Mouse (Mus musculus): ENCODE results near the gene Olfr362. TPM values are rescaled to one million over a fixed set of nuclear protein-coding genes. Genes with fewer than 3 reads are reported as not detected.
"Not testable (repeated sequence)": the region's sequence is repeated elsewhere in the genome, so short reads cannot be mapped to it uniquely, and the experiment has no call there.

Olfr362 gene
- not detected for total RNA-seq (2021)
- long read RNA-seq, experiment 1 = 0 reads
- long read RNA-seq, experiment 2 = 0 reads

- DNase-seq (ENCODE audit: low spot score in 2 of 2) = no peak
These were observed at the start of gene Olfr362 for GRCm38 (mm10) chr2:37117810-37118209. TSS of gene Olfr362 (minus strand) at chr2:37117910.

DNA sequence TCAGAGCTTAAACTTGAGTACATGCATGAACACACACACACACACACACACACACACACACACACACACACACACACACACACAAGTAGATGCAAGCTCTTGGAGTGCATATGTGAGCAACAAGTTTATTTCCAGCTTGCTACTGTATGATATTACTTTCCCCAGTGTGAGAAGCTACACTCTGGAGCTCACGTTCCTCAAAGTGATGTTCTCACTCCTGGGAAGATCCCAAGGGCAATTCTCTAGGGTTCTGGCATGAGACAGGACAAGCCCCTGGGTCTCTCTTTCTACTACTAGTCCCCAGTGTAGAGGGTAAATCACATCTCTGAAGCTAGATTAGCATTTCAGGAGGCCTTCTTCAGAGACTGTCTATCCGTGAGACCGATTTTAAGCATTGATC, 21.3 kb upstream of the Olfr362 start, which contains the start of gene Olfr364-ps1:
Gene Olfr364-ps1, plus strand, starts transcription at position 301 of the 400 bp plus-strand sequence.
- DNase-seq (ENCODE audit: low spot score in 2 of 2) = no peak

DNA sequence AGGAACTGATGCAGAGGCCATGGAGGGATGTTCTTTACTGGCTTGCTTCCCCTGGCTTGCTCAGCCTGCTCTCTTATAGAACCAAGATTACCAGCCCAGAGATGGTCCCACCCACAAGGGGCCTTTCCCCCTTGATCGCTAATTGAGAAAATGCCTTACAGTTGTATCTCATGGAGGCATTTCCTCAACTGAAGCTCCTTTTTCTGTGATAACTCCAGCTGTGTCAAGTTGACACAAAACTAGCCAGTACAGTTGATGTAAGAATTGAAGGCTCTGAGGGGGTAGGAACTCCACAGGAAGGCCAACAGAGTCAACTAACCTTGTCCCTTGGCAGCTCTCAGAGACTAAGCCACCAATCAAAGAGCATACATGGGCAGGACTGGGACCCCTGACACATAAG, 28.5 kb downstream of the Olfr362 start, which contains the start of gene Olfr361:
Gene Olfr361, minus strand, starts transcription at position 101 of the 400 bp plus-strand sequence.
- DNase-seq (ENCODE audit: low spot score in 2 of 2) = not testable (repeated sequence)

- no peak for DNase-seq (ENCODE audit: low spot score in 2 of 2)
These were observed 52.3 kb downstream of the Olfr362 start, which contains the start of gene Olfr360 for GRCm38 (mm10) chr2:37065446-37065845. TSS of gene Olfr360 (plus strand) at chr2:37065746.

Other genes starting within 250 kb of the Olfr362 start
- gene Olfr352, start 249.4 kb downstream of the Olfr362 start, total RNA-seq (2021) = not detected
- gene Olfr353, start 225.0 kb downstream of the Olfr362 start, total RNA-seq (2021) = not detected
- not detected for gene Olfr354, start 212.2 kb downstream of the Olfr362 start, total RNA-seq (2021)
- gene Olfr355, start 189.0 kb downstream of the Olfr362 start, total RNA-seq (2021) = not detected
- gene Olfr356, start 180.8 kb downstream of the Olfr362 start, total RNA-seq (2021) = not detected
- gene Olfr357, start 124.1 kb downstream of the Olfr362 start, total RNA-seq (2021) = not detected
- not detected for gene Olfr358, start 108.6 kb downstream of the Olfr362 start, total RNA-seq (2021)
- gene Olfr360, start 52.2 kb downstream of the Olfr362 start, total RNA-seq (2021) = not detected
- not detected for gene Olfr361, start 28.6 kb downstream of the Olfr362 start, total RNA-seq (2021)
- not detected for gene Olfr364-ps1, start 21.4 kb upstream of the Olfr362 start, total RNA-seq (2021)
- under 1 TPM in 1 of 2 experiments, not detected in 1; 0.07 TPM for gene Olfr365, start 70.3 kb upstream of the Olfr362 start, total RNA-seq (2021)
- not detected for gene Olfr366, start 93.7 kb upstream of the Olfr362 start, total RNA-seq (2021)
- gene Olfr368, start 208.6 kb upstream of the Olfr362 start, total RNA-seq (2021) = not detected
- 10 to 100 TPM; 28.7 to 32.9 TPM for gene Pdcl, start 241.4 kb upstream of the Olfr362 start, total RNA-seq (2021)